In genomic region chr19:47167617-47168214, GRCm38 (mm10) we compare ENCODE assay signal across 10 mouse cellular contexts. TPM values are rescaled to one million over a fixed set of nuclear protein-coding genes. Genes with fewer than 3 reads are reported as not detected.
A peak's percentile ranks its signal among the peaks of the same experiment; 100 is the strongest.
DNase-seq lines count a peak whose midpoint lies in the region; ATAC-seq and TF ChIP-seq lines count a peak whose summit lies in the region.
"Had no signal": no experiment of that assay in that cellular context is flagged by ENCODE, and none has a peak within 500 bp of the region (broad histone marks: within the 10 kb centered on the region; RNA-seq: fewer than 3 reads in every experiment).

No protein-coding gene starts in this region.

- no peak for TF ChIP-seq CTCF in lung, embryonic 14.5 days (IDR thresholded peaks at IDR 0.05; ENCODE audit: low read depth)
- no peak for TF ChIP-seq CTCF in lung, adult 2 months (IDR thresholded peaks at IDR 0.05; ENCODE audit: insufficient read depth, low read length)

- H3K27ac ChIP-seq in lung, embryonic 14.5 days (ENCODE audit: low read depth), result no peak overlapping the region
- H3K27ac ChIP-seq in heart, embryonic 15.5 days, result no peak overlapping the region

- no peaks in the 10 kb centered on the region for H3K9me3 ChIP-seq in lung, embryonic 14.5 days (ENCODE audit: low read depth, low read length)
- no peaks in the 10 kb centered on the region for H3K9me3 ChIP-seq in heart, embryonic 15.5 days (replicated peaks)

- intact Hi-C loops in heart, postnatal 36 days (cut with DNase I), result loop anchor here (1.0 kb wide), 1 partner anchor 46 kb away; no protein-coding TSS in a partner anchor

- ATAC-seq in lung, embryonic 14.5 days (ENCODE audit: insufficient read depth), result peak; percentile 14; the same call in 1 of the 2 replicates
- ATAC-seq in heart, embryonic 15.5 days (replicated peaks; ENCODE audit: insufficient number of reproducible peaks, insufficient read depth, low FRiP score, low read depth), result no peak

- 43% methylated on average over 7 of the region's 7 CpGs for WGBS in lung, embryonic 14.5 days
- WGBS in lung, adult 2 months, result 50% methylated on average over 7 of the region's 7 CpGs
- WGBS in heart, embryonic 15.5 days, result 45% methylated on average over 7 of the region's 7 CpGs

- DNase-seq in heart, adult 11 months, result peak; percentile 89
- DNase-seq in heart, postnatal 36 days, result no peak
- DNase-seq in lung, embryonic 14.5 days, result no peak
- DNase-seq in lung, adult 2 months, result no peak
- peak; percentile 29 for DNase-seq in retina, embryonic 14.5 days (ENCODE audit: low spot score)
- no peak for DNase-seq in frontal cortex, adult 2 months (ENCODE audit: extremely low spot score in 1 of 2, low spot score in 1 of 2)
- DNase-seq in urinary bladder, postnatal 25 days (ENCODE audit: low spot score), result no peak
- DNase-seq: right cerebral cortex, postnatal 4 days had no signal

- no peak overlapping the region for H3K9ac ChIP-seq in lung, embryonic 14.5 days
- 0 out of 2 replicates have a peak overlapping the region, but pooled peaks have one; percentile 6 for H3K9ac ChIP-seq in heart, embryonic 15.5 days

- H3K4me3 ChIP-seq in lung, embryonic 14.5 days (ENCODE audit: low read depth, low read length), result no peak overlapping the region
- no peak overlapping the region for H3K4me3 ChIP-seq in lung, adult 2 months (replicated peaks; ENCODE audit: extremely low read depth, low read depth, low read length)
- H3K4me3 ChIP-seq in heart, embryonic 15.5 days, result no peak overlapping the region

- H3K4me1 ChIP-seq in lung, embryonic 14.5 days (ENCODE audit: insufficient read depth), result no peaks in the 10 kb centered on the region
- H3K4me1 ChIP-seq in lung, adult 2 months (ENCODE audit: control insufficient read depth, insufficient read depth, low read length), result no peaks in the 10 kb centered on the region
- peaks cover 12% of the 10 kb centered on the region for H3K4me1 ChIP-seq in heart, embryonic 15.5 days (replicated peaks)

- no peak for TF ChIP-seq POLR2A in lung, adult 2 months (IDR thresholded peaks at IDR 0.05; ENCODE audit: borderline replicate concordance, extremely low read depth, low read depth, low read length)

- H3K36me3 ChIP-seq in lung, embryonic 14.5 days (ENCODE audit: insufficient read depth), result no peaks in the 10 kb centered on the region
- H3K36me3 ChIP-seq in heart, embryonic 15.5 days, result no peaks in the 10 kb centered on the region

- no peaks in the 10 kb centered on the region for H3K27me3 ChIP-seq in lung, embryonic 14.5 days (ENCODE audit: insufficient read depth, low read length)
- no peaks in the 10 kb centered on the region for H3K27me3 ChIP-seq in heart, embryonic 15.5 days

- H3K4me2 ChIP-seq in lung, embryonic 14.5 days, result peak overlapping the region; percentile 52; the same call in 1 of the 2 replicates
- H3K4me2 ChIP-seq in heart, embryonic 15.5 days, result peak overlapping the region; percentile 66

RNA-seq across cellular contexts. Expression of gene Calhm3, which starts 10.2 kb away (rescaled TPM):
- total RNA-seq in heart, postnatal 36 days (2021), result not detected
- polyA plus RNA-seq in lung, embryonic 14.5 days (2014; fragmentation: Nextera tagmentation; extraction: Ambion mirVana), result not detected in 2 replicates
- not detected in 2 replicates for polyA plus RNA-seq in lung, adult 2 months (2012; rRNA removed)
- not detected in 2 replicates for polyA plus RNA-seq in heart, embryonic 15.5 days (2015; fragmentation: Nextera tagmentation; extraction: Ambion mirVana)
- not detected in 2 replicates for polyA plus RNA-seq in frontal cortex, adult 2 months (2012; rRNA removed)
- total RNA-seq: left cerebral cortex, adult 18-20 months had no signal

RNA-seq across cellular contexts. Expression of gene Neurl1a, which starts 10.9 kb away (rescaled TPM):
- total RNA-seq in heart, postnatal 36 days (2021), result 1 to 10 TPM in 1 of 2 experiments, under 1 TPM in 1; 0.92 to 1.2 TPM
- 7.6 and 8.0 TPM in 2 replicates for polyA plus RNA-seq in lung, embryonic 14.5 days (2014; fragmentation: Nextera tagmentation; extraction: Ambion mirVana)
- 8.3 and 10.1 TPM in 2 replicates for polyA plus RNA-seq in lung, adult 2 months (2012; rRNA removed)
- 1.2 and 2.3 TPM in 2 replicates for polyA plus RNA-seq in heart, embryonic 15.5 days (2015; fragmentation: Nextera tagmentation; extraction: Ambion mirVana)
- 110 and 127 TPM in 2 replicates for polyA plus RNA-seq in frontal cortex, adult 2 months (2012; rRNA removed)

RNA-seq across cellular contexts. Expression of gene Calhm1, which starts 23.7 kb away (rescaled TPM):
- not detected for total RNA-seq in heart, postnatal 36 days (2021)
- polyA plus RNA-seq in lung, embryonic 14.5 days (2014; fragmentation: Nextera tagmentation; extraction: Ambion mirVana), result not detected in 2 replicates
- polyA plus RNA-seq in lung, adult 2 months (2012; rRNA removed), result not detected in 2 replicates
- not detected in 2 replicates for polyA plus RNA-seq in heart, embryonic 15.5 days (2015; fragmentation: Nextera tagmentation; extraction: Ambion mirVana)
- not detected in 2 replicates for polyA plus RNA-seq in frontal cortex, adult 2 months (2012; rRNA removed)
- total RNA-seq: left cerebral cortex, adult 18-20 months had no signal

RNA-seq across cellular contexts. Expression of gene Calhm2, which starts 29.6 kb away (rescaled TPM):
- 1 to 10 TPM; 4.0 to 4.6 TPM for total RNA-seq in heart, postnatal 36 days (2021)
- 2.4 and 2.6 TPM in 2 replicates for polyA plus RNA-seq in lung, embryonic 14.5 days (2014; fragmentation: Nextera tagmentation; extraction: Ambion mirVana)
- polyA plus RNA-seq in lung, adult 2 months (2012; rRNA removed), result 23.7 and 25.8 TPM in 2 replicates
- polyA plus RNA-seq in heart, embryonic 15.5 days (2015; fragmentation: Nextera tagmentation; extraction: Ambion mirVana), result 4.6 and 6.5 TPM in 2 replicates
- 4.7 and 5.2 TPM in 2 replicates for polyA plus RNA-seq in frontal cortex, adult 2 months (2012; rRNA removed)

Comparison
In these comparisons a context has a peak if more than half of its experiments do, and no peak if none do; other contexts are left out.
1. DNase-seq: peak in heart, adult 11 months (single experiment) and retina, embryonic 14.5 days (single experiment); none in heart, postnatal 36 days (0 of 2), lung, embryonic 14.5 days (single experiment), lung, adult 2 months (single experiment), frontal cortex, adult 2 months (0 of 2) and urinary bladder, postnatal 25 days (single experiment).
2. RNA of gene Neurl1a, which starts 10.9 kb away (polyA plus RNA-seq): 110 to 127 TPM in frontal cortex, adult 2 months; 8.3 to 10.1 TPM in lung, adult 2 months, 7.6 to 8.0 TPM in lung, embryonic 14.5 days and 1.2 to 2.3 TPM in heart, embryonic 15.5 days; every median in the first group is over 10 times any median in the second.